In the genomic region with DNA sequence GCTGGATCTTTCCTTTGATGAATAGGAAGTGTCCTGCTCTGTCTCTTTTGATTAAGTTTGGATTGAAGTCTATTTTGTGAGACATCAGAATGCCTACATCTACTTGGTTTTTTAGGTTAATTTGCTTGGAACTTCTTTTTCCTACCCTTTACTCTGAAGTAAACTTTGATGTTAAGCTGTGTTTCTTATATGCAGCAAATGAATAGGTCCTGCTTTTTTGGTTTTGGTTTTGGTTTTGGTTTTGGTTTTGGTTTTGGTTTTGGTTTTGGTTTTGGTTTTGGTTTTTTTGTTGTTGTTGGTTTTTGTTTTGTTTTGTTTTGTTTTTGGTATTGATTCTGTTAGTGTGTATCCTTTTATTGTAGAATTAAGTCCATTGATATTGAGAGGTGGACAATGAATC, we compare ENCODE assay signal across 22 mouse cellular contexts.
A peak's percentile ranks its signal among the peaks of the same experiment; 100 is the strongest.
DNase-seq lines count a peak whose midpoint lies in the region; ATAC-seq and TF ChIP-seq lines count a peak whose summit lies in the region.
"Had no signal": no experiment of that assay in that cellular context is flagged by ENCODE, and none has a peak within 500 bp of the region (broad histone marks: within the 10 kb centered on the region; RNA-seq: fewer than 3 reads in every experiment).

No protein-coding gene starts in this region.

- TF ChIP-seq POLR2A in CH12.LX (IDR thresholded peaks at IDR 0.05; ENCODE audit: low read depth, low read length) = no peak

- DNase-seq in CD4-positive, CD25-positive, alpha-beta regulatory T cell, adult 2 months (ENCODE audit: low read depth, low spot score) = peak; percentile 6
- DNase-seq in CH12.LX (ENCODE audit: extremely low read depth) = no peak
- no peak for DNase-seq in frontal cortex, postnatal 14 days (ENCODE audit: low spot score in 2 of 2)
- DNase-seq in gastrocnemius, adult 8-10 months (ENCODE audit: low spot score in 2 of 2) = no peak
- DNase-seq: adrenal gland, adult 2 months; adrenal gland, postnatal 10 days; adrenal gland, postnatal 25 days; cerebellum, adult 11 months; cerebellum, adult 18-20 months; cerebellum, adult 8-10 months; cerebellum, adult 9-11 months; cerebellum, postnatal 14 days; cerebellum, postnatal 36 days; embryo, embryonic 11 days had no signal

- H3K9ac ChIP-seq in CH12.LX (ENCODE audit: insufficient read depth, low read depth) = no peak overlapping the region
- no peak overlapping the region for H3K9ac ChIP-seq in liver, embryonic 12.5 days
- H3K9ac ChIP-seq: embryonic facial prominence, embryonic 12.5 days; forebrain, embryonic 12.5 days had no signal

- no peak overlapping the region for H3K27ac ChIP-seq in CH12.LX (ENCODE audit: insufficient read depth, low read depth)
- H3K27ac ChIP-seq in liver, embryonic 12.5 days = no peak overlapping the region
- H3K27ac ChIP-seq: embryonic facial prominence, embryonic 12.5 days; forebrain, embryonic 10.5 days; forebrain, embryonic 12.5 days had no signal

- in situ Hi-C loops in CH12.LX (cut with MboI; ENCODE audit: low pct_ligation_motif_present, low pct_unique_long_range_greater_than_20kb, low sequenced_read_pairs) = no loop called here

- no peak overlapping the region for H3K4me2 ChIP-seq in CH12.LX (ENCODE audit: insufficient read depth, low read depth, poor library complexity, severe bottlenecking)
- no peak overlapping the region for H3K4me2 ChIP-seq in liver, embryonic 12.5 days
- H3K4me2 ChIP-seq: embryonic facial prominence, embryonic 12.5 days; forebrain, embryonic 12.5 days had no signal

- TF ChIP-seq CTCF in CH12.LX (conservative IDR thresholded peaks at IDR 0.05 in 1 of 2, IDR thresholded peaks at IDR 0.05 in 1 of 2; ENCODE audit: low read depth in 2 of 2, low read length in 2 of 2) = no peak

- no peak for TF ChIP-seq EP300 in CH12.LX (IDR thresholded peaks at IDR 0.05; ENCODE audit: low read length)

- ATAC-seq in inflammation-experienced regulatory T-cells, adult 6 months = peak; percentile 48
- no peak for ATAC-seq in erythroid progenitor cell, adult 5-6 weeks (replicated peaks; ENCODE audit: low FRiP score, poor library complexity, severe bottlenecking)
- no peak for ATAC-seq in liver, embryonic 12.5 days
- ATAC-seq: forebrain, embryonic 14.5 days; forebrain, embryonic 16.5 days had no signal

- TF ChIP-seq RAD21 in CH12.LX (IDR thresholded peaks at IDR 0.05; ENCODE audit: low read depth, low read length) = no peak

- no peak overlapping the region for H3K4me3 ChIP-seq in CH12.LX (replicated peaks in 1 of 3; ENCODE audit: low read depth in 2 of 3, low read length in 2 of 3, poor library complexity in 1 of 3)
- no peak overlapping the region for H3K4me3 ChIP-seq in liver, embryonic 12.5 days
- H3K4me3 ChIP-seq: embryonic facial prominence, embryonic 12.5 days; forebrain, embryonic 10.5 days; forebrain, embryonic 12.5 days had no signal

- no peaks in the 10 kb centered on the region for H3K4me1 ChIP-seq in CH12.LX (ENCODE audit: control insufficient read depth in 1 of 2, insufficient read depth in 2 of 2)
- H3K4me1 ChIP-seq in liver, embryonic 12.5 days = no peaks in the 10 kb centered on the region
- H3K4me1 ChIP-seq: embryonic facial prominence, embryonic 12.5 days; forebrain, embryonic 10.5 days; forebrain, embryonic 12.5 days had no signal

- no peaks in the 10 kb centered on the region for H3K79me2 ChIP-seq in CH12.LX (replicated peaks; ENCODE audit: control insufficient read depth, extremely low read depth, insufficient read depth, poor library complexity, severe bottlenecking)

- H3K27me3 ChIP-seq in CH12.LX (replicated peaks) = no peaks in the 10 kb centered on the region
- H3K27me3 ChIP-seq in liver, embryonic 12.5 days (replicated peaks) = no peaks in the 10 kb centered on the region
- H3K27me3 ChIP-seq: embryonic facial prominence, embryonic 12.5 days; forebrain, embryonic 12.5 days had no signal

- no peaks in the 10 kb centered on the region for H3K9me3 ChIP-seq in CH12.LX (replicated peaks; ENCODE audit: low read length)
- no peaks in the 10 kb centered on the region for H3K9me3 ChIP-seq in liver, embryonic 12.5 days (replicated peaks)
- H3K9me3 ChIP-seq: embryonic facial prominence, embryonic 12.5 days; forebrain, embryonic 10.5 days; forebrain, embryonic 12.5 days had no signal

- dilution Hi-C loops in CH12.LX (cut with MboI; ENCODE audit: extremely low pct_ligation_motif_present, extremely low pct_unique_long_range_greater_than_20kb, low sequenced_read_pairs) = no loop called here

- H3K36me3 ChIP-seq in CH12.LX (replicated peaks in 1 of 2; ENCODE audit: control insufficient read depth in 1 of 2, insufficient read depth in 1 of 2, low read length in 1 of 2) = no peaks in the 10 kb centered on the region
- H3K36me3 ChIP-seq in liver, embryonic 12.5 days = no peaks in the 10 kb centered on the region
- H3K36me3 ChIP-seq: embryonic facial prominence, embryonic 12.5 days; forebrain, embryonic 10.5 days; forebrain, embryonic 12.5 days had no signal

TF ChIP-seq in CH12.LX, 34 proteins besides CTCF, POLR2A, EP300 and RAD21:
- TF ChIP-seq KAT2A (IDR thresholded peaks at IDR 0.05; ENCODE audit: insufficient replicate concordance, low read length) (no peak), ZNF384 (IDR thresholded peaks at IDR 0.05; ENCODE audit: low read depth, low read length) (no peak), MEF2A (IDR thresholded peaks at IDR 0.05; ENCODE audit: borderline replicate concordance, low read depth, low read length) (no peak), ETS1 (conservative IDR thresholded peaks at IDR 0.05; ENCODE audit: low read depth, low read length) (peak; percentile 73; the same call in 1 of the 2 replicates), CHD2 (IDR thresholded peaks at IDR 0.05; ENCODE audit: low read length) (no peak), MAX (IDR thresholded peaks at IDR 0.05; ENCODE audit: low read length) (no peak), USF2 (conservative IDR thresholded peaks at IDR 0.05; ENCODE audit: low read depth, low read length) (no peak), MYC (IDR thresholded peaks at IDR 0.05; ENCODE audit: low read depth, low read length) (no peak)
